Mouse (Mus musculus) adrenal gland, adult 18-20 months (tissue): ENCODE results near the gene Gm9733. TPM values are rescaled to one million over a fixed set of nuclear protein-coding genes. Genes with fewer than 3 reads are reported as not detected.
"Not testable (repeated sequence)": the region's sequence is repeated elsewhere in the genome, so short reads cannot be mapped to it uniquely, and the experiment has no call there.

ENCODE experiments used
- DNase-seq, 2 experiments: peaks; one replicate each; pipeline ENCODE4 v3.0.0; 2021 to 2022; ENCODE audit warnings: low spot score in 2 of 2
- long read RNA-seq, 2 experiments: library from polyadenylated mRNA; stranded (forward); transcript quantifications; one replicate each; pipeline ENCODE4 v2.0.0; 2021
- total RNA-seq, 2 experiments: library from RNA; stranded (reverse); gene quantifications; 1 replicate in 1 of 2; 2 replicates in 1 of 2; pipeline ENCODE4 v1.2.3; 2021

Gm9733 gene
- not detected for total RNA-seq
- long read RNA-seq, experiment 1, result 0 reads
- long read RNA-seq, experiment 2, result 0 reads

DNA sequence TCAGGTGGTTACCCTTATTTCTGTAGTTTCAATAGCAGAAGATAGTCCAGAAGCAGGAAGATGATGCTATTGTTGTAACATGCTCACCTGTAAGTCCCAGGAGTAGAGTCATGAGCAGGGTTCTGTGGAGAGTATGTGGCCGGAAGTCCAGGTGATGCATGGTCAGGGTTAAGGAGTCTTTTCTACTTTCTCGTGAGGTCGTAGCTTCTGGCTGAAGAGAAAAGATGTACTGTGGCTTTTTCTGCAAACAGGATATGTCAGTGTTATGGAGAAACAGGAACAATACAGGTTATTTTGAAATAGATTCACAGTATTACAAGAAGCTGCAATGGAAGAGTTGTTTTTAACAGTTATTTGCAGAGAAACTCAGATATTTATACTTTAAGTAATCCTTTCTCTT lies at the start of gene Gm9733:
Gene Gm9733 (minus strand): TSS at position 240 of the 400 bp plus-strand sequence.
- no peak for DNase-seq

DNA sequence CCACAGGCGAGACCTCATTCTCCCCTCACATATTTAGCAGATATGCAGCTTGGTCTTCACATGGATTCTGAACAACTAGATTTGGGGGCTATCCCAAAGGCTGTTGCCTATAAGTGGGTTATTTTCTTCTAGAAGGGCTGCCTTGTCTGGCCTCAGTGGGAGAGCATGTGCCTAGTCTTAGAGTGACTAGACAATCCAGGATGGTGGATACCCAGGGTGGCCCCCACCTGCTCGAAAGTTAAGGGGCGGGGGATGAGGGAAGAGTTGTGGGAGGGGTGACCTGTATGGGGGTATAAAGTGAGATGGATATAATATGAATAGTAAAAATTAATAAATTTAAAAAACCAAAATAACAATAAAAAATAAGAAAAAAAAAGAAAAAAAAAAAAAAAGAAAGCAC lies 23.6 kb upstream of the Gm9733 start:
- DNase-seq, result not testable (repeated sequence)

DNA sequence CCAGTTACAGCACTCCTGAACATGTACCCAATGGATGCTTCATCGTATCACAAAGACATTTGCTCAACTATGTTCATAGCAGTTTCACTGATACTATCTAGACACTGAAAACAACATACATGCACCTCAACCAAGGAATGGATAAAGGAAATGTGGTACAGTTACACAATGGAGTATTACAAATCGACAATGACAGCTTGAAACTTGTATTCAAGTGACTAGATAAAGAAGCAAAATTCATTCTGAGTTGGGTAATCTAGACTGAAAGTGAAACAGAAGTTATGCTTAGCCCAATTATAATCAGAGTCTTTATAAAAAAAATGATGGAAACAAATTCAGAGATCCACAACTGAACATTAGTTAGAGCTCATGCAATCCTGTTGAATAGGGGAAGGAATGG lies 18.2 kb upstream of the Gm9733 start:
- DNase-seq, result not testable (repeated sequence)

GRCm38 (mm10) chr3:15345606-15346005 lies 13.5 kb upstream of the Gm9733 start:
- not testable (repeated sequence) for DNase-seq

DNA sequence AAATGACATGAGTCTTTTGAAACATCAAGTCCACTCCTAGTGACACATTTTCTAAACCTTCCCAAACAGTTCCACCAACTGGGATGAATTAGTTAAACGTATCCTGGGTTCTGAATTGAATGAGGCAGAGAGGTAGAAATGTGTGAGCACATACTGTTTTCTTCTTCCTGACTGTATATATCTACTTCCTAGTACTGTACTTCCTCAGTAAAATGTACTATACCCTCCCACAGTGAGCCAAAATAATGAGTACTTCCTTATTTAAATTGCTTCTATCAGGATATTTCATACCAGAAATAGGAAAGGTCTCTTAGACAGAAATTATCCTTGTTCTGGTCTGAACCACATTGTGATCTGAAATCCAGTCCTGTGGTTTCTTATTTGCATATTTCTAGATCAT lies 8.2 kb upstream of the Gm9733 start:
- no peak for DNase-seq

GRCm38 (mm10) chr3:15334182-15334581 lies 2.1 kb upstream of the Gm9733 start:
- DNase-seq, result no peak

DNA sequence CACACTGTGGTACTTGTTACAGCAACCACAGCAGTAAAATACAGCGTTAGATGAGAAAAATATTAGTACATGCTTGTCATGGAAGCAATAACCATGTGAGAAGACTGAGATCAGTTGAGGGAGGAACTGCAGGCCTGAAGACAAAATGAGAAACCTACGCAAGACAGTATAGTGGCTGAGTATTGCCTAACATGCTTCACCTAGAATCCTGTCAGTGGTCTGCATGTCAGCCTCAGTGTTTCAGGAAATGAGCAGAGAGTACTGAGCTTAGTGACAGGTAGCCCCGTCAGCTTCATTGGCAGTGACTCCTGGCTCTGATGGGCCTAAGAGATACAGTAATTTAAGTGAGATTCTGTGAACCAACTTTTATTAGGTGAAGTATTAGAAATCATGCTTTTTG lies 557 bp downstream of the Gm9733 start:
- no peak for DNase-seq

DNA sequence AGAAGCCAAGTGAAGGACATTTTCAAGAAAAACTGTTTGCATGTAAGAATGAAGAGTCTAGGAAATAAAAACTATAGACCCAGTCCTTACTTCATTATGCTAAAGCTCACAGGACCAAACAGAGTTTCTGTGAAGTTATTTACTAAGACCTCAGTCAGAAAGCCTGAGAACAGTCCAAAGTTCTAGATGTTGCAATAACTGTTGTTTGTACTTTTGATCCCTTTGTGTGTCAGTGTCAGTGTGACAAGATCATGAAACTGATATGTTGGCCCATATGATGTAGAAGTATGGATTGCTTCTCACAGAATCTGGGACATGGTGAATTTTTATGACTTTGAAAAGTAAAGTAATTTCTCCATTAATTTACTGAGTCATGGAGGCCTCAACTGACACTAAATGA lies 2.6 kb downstream of the Gm9733 start:
- DNase-seq, result no peak

GRCm38 (mm10) chr3:15284424-15285328 lies 47.4 kb downstream of the Gm9733 start:
- DNase-seq, result no peak

- no peak for DNase-seq
These were observed 56.1 kb downstream of the Gm9733 start for GRCm38 (mm10) chr3:15275899-15276526.

- no peak for DNase-seq
These were observed 67.7 kb downstream of the Gm9733 start for GRCm38 (mm10) chr3:15264450-15264849.

- no peak for DNase-seq
These were observed 76.4 kb downstream of the Gm9733 start for GRCm38 (mm10) chr3:15255726-15256125.

Other genes with a start within 250 kb of the Gm9733 start
- under 1 TPM; 0.40 to 0.61 TPM for gene Sirpb1a, start 94.2 kb upstream of the Gm9733 start, total RNA-seq
- under 1 TPM in 1 of 2 experiments, not detected in 1; 0.61 TPM for gene Sirpb1b, start 242.8 kb upstream of the Gm9733 start, total RNA-seq